Mouse (Mus musculus) mouse trophoblast stem cell (cell line): ENCODE results near the gene Brpf3.

ENCODE experiments used
- in situ Hi-C, 2 experiments: fragments of 300-500 bp; cut with MseI, MboI; formaldehyde crosslinking; loops; 2 replicates in 1 of 2; 3 replicates in 1 of 2; pipeline ENCODE4 v1.15.1; 2025

The Brpf3 gene

DNA sequence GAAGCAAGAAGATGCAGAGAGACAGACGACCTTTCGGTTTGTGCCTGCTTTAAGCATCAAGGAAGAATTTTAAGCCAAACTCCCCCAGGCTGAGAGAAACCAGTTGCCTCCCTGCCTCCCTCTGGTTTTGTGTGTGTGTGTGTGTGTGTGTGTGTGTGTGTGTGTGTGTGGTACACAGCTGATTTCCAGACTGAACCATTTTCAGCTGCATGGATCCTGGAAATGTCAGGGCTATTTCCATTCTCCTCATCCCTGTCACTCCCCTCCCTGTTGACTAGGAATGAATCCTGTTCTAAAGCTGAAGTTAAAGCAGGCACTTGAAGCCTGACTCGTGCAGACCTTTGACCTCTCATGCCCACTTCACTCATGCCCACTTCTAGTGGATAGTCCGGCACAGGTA lies 73.3 kb downstream of the Brpf3 start:
- in situ Hi-C loops = no loop called here

DNA sequence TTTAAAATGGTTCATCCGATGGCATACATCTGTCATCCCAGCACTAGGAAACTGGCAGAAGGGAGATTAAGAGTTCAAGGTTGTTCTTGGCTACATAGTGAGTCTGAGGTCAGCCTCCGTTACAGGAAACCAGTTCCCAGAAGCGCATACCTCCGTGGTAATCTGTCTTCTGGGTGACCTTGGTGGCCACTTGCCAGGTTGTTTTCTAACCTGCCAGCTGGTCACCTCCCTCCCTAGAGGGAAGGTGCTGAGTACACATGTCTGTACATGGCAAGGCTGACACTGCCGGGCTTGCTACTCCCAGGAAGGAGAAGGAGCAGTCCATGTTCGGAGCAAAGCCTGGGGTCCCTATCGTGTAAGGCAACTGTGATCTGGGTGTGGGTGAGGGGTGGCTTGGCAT lies 73.9 kb downstream of the Brpf3 start:
- in situ Hi-C loops = no loop called here

DNA sequence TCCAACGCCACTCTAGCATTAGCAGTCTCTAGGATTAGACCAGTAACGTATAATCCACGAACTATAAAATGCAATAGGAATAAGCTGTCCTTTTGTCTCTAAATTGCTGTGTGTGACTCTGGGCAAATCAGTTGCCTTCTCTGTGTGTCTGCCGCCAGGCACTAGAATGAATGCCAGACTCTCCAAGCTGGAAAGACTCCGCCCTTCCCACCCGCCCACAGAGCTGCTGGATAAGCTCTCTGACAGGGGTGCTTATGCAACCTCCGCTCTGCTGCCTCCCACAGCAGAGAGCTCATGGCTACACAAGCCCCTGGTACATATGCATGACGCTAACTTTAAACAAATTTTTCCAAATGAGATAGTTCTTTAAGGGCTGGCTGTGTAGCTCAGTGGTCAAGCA lies 74.4 kb downstream of the Brpf3 start:
- in situ Hi-C loops = no loop called here

DNA sequence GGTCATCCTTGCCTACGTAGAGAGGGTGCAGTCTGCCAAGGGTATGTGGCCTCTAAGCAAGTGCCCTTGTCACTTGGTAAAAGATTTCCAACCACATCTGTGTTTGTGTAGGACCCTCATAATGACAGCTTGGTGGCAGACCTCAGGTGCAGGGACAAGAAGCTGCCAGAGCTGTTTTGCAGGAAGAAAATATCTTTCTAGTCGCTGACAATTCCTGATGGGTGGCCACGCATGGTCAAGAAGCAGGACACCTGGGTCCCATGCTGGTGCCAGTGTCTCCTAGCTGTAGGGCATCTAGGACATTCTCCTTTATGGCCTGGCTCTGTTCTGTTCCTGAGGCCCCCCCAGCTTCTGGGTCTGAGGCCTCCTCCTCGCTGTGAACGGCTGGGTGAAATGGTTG lies 75.4 kb downstream of the Brpf3 start:
- in situ Hi-C loops = no loop called here

DNA sequence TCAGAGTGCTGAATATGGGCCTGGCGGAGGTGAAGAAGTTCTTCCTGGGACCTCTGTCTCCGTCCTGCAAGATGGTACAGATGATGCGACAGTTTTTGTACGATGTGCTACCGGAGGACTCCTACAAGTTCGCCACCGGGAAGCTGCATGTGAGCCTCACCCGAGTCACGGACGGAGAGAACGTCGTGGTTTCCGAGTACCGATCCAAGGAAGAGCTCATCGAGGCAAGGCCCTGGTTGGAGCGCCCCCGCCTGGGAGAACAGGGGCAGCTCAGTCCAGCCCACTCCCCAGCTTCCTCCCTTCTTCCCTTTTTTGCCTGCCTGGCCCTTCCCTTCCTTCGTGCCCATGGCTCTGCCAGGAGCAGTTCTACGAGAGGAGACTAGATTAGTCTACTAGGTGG lies 75.9 kb downstream of the Brpf3 start:
- in situ Hi-C loops = no loop called here

DNA sequence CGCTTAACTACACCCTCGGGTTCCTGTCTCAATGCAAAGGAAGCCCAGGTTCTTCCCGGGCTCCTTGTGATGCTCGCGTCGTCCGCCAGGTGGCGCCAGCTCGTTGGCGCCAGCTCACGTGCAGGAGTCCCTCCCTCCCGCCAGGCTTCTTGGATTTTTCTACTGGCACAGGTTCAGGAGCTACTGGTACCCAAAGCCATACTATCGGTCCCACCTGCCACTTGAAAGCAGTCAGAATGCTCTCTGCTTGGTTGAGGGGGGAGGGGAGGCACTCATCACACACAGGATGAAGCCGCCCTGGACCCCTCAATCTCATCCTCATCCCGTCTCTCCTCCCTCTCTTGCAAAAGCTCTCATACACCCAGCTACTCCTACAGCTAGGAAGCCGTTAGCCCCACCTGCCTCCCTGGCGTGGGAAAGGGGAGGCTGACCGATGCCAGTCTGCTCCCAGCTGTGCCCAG lies 79.1 kb downstream of the Brpf3 start:
- in situ Hi-C loops = no loop called here

DNA sequence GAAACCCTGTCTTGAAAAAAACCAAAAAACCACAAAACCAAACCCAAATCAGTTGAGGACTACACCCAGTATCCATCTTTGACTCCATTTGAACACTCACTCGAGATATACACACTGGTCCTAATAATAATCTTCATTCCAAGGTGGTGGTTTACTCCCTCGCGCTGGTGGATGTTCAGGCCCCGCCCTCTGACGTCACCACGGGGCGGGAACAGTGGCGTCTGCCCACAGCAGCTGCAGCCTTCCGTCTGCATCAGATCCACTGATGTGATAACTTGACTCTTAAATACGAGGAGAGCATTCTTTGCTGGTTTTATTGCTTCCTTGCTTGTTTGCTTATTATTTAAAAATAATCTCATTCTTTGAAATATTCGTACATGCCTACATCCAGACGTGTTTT lies 81.4 kb downstream of the Brpf3 start:
- in situ Hi-C loops = no loop called here

DNA sequence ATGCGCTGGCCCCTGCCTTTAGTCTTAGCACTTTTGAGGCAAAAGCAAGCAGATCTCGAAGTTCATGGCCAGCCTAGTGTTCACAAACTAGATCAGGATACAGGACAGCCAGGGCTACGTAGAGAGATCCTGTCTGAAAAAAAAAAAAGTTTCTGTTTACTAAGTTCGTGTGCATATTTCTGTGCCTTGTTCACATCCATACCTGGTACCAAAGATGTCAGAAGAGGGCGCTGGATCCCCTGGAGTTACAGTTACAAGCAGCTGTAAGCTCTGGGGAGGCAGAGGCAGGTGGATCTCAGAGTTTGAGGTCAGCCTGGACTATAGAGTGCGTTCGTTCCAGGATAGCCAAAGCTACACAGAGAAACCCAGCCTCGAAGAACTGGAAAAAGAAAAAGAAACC lies 81.9 kb downstream of the Brpf3 start:
- in situ Hi-C loops = no loop called here

DNA sequence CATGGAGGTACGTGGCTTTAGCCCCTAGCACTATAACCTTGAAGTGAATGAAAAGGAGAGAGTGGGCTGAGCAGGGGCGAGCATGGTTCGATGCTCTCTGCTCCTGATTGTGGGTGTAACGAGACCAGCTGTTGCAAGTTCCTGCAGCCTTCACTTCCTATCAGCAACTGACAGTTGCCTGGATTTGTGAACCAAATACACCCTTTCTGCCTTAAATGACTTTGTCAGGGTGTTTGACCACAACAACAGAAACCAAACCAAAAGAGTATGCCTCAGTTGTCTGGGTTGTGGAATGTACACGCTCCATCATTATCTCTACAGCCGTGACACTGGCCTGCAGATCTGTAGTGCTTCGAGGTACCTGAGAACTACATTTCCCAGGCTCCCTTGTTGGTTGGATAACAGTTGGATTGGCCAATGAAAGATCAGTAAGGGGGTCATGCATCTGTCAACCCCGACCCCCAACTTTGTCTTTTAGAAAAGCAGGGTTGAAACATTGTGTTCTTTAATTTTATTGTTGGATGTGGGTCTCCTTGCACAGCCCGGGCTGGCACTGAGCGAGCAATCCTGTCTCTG lies 83.1 kb downstream of the Brpf3 start:
- in situ Hi-C loops = no loop called here

DNA sequence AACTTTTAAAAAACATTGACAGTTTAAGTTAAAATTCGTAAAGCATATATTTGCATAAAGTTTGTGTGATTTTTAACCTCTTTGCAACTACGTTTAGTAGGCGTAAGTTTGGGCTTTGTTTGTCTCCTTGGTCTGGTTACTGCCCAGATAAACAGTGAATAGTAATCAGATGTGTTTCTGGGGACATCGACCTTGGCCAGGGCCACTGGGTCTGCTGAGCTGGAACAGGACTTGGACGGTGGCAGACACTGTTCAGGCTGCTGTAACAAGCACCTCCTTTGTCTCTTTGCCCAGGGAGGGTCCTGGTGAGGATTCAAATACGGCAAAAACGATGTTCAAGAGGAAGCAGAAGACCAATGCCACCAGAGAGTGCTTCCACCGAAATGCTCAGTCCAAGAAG lies 84.3 kb downstream of the Brpf3 start:
- in situ Hi-C loops = no loop called here

DNA sequence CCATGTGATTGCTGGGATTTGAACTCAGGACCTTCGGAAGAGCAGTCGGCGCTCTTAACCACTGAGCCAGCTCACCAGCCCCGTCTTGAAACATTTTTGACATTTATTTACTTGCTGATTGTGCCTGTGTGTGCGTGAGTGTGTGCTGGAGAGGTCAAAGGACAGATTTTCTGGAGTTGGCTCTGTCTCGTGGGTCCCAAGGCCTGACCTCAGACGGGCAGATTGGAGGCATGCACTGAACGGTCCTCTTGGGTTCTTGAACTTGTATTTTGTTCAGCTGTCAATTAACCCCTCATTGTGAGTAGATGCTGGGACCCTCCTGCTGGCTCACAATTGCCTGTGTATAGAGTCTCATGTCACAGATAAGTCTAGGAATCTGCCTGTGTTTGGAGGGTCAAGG lies 85.4 kb downstream of the Brpf3 start:
- in situ Hi-C loops = no loop called here
